Mouse (Mus musculus) MEL-GATA-1-ER (cell line): Measurements from ENCODE around the gene Vps25.
A peak's percentile ranks its signal among the peaks of the same experiment; 100 is the strongest.

Experiments
- DNase-seq: peaks from one replicate; pipeline ENCODE4 v3.0.0-alpha.2; 2012; ENCODE audit warnings: low read depth; ENCODE audit errors: extremely low read depth

Gene Vps25

DNA sequence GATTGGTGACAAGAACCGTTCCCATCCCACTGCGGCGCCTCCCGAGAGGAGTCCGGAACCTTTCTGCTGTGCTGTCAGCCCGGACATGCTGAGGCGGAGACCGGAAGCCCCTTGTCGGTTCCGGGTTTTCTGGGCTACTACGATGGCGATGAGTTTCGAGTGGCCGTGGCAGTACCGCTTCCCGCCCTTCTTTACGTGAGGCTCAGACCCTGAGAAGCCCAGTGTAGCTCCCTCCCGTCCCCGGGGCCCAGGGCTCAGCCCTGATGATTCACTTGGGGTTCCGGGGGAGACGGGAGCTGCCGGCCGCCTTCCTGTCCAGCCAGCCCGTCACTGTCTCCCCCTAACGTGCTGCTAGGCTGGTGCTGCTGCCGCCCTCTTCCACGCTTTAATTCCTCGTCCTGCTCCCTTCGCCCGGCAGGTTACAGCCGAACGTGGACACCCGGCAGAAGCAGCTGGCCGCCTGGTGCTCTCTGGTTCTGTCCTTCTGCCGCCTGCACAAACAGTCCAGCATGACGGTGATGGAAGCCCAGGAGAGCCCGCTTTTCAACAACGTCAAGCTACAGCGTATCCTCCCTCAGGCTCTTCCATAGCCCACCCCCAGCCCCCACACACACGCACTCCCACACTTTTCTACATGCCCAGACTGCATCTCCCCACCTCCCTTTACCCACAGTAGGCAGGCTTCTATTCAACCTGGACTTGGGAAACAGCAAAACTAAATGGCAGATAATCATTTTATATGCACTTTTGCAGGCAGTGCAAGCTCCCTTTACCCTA lies at the start of gene Vps25:
Gene Vps25, plus strand, starts transcription at position 95 of the 777 bp plus-strand sequence.
- DNase-seq: peak; percentile 81

DNA sequence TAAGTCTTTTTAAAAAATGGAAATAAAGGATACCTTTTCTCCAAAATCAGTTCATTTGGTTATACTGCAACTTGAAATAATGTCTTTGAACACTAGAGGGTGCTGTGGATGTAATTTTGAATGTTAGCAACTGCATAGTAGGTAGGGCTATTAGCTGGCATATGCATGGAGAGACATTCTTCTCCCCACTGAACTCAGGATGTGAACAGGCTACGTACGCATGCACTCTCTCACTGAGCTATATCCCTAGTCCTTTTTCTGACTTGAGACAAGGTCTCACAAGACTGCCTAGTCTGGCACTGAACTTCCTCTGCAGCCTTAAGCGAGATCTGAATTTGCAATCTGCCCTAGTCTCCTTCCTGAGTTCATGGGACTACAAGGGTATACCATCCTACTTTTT lies 41.5 kb upstream of the Vps25 start:
- peak; percentile 60 for DNase-seq

DNA sequence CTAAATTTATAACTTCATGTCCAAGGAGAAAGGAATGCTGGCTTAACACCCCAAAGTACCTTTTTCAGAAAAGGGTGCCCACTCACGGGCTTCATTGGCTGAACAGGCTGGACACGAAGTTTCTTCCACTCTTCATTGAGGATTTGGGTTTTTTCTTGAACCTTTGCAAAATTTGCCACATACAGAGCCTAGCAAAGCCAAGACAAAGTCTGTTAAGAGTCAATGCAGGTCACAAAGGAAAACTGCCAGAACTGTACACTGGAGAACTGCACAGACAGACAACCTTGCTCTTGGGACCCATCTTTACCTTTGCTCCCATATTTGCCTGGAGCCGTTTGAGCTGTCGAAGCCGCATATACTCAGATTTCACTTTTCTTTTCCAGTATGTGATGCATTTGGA lies 36.6 kb upstream of the Vps25 start:
- no peak for DNase-seq

DNA sequence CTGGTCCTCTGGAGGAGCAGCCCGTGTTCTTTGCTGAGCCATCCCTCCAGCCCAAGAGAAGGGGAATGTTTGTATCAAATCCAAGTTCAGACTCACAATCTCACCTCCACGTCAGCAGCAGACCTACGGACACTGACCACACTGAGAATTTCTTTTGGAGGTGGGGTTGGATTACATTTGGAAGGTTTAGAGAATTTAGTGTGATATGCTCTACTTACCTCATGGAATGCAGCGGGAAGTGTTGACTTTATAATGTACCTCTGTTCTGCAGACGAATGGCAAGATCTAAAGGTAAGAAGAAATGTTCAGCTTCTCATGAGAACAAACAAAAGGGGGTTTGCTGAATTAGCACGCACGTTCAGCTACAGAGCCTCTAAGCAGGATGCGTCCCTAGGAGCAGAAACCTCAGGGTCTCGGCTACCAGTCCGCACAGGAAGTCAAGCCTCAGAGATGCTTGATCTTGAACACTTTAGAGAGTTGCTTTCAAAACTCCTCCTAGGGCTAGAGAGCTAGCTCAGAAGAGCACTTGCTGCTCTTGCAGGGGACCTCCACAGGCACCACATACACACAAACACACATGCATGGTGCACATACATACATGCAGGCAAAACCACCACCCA lies 35.0 kb upstream of the Vps25 start:
- DNase-seq: no peak

DNA sequence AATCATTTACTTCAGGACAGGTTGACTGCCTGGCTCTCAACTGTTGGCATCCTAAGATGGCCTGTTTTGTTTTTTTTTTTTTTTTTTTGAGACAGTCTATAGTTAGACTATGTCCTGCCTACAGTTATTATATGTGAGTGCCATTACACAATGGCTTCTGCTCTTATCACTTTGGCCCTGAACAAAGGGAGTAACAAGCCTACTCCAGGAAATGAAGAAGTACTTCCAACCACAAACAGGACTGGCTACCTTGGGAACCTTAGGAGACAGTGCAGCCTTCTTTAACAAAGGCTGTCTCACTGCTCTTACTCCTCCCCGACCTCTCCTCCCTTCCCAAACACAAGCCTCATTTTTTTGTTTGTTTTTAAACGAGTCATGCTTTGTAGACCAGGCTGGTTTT lies 32.7 kb upstream of the Vps25 start:
- peak; percentile 23 for DNase-seq

DNA sequence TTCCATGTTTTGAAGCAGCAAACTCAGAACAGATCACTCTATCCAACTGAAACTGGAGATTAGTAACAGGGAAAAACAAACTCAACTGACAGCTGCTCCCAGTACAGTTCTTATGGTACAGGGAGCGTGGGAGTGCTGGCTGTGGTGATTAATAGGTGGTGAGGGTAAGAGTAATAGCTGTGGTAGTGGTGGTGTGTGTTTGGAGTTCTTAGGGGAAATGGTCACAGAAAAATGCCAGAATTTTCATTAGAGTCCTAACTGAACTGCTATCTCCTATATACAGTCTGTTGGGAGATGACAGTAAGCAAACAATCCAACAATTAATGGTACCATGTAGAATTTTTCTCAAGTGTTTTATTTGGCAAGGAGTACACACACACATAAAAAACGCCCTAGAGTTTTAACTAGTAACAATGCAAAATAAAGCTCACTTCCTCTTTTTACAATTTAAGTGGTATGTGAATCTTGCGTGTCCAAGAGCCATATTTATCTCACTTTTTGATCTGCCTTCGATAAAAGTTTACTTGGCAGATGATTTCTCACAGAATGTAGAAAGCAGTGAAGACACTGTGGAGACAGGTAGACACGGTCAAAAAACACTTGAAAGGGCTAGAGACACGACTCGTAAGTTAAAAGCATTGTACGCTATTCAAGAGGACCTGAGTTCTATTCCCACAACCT lies 32.1 kb upstream of the Vps25 start:
- peak; percentile 33 for DNase-seq

DNA sequence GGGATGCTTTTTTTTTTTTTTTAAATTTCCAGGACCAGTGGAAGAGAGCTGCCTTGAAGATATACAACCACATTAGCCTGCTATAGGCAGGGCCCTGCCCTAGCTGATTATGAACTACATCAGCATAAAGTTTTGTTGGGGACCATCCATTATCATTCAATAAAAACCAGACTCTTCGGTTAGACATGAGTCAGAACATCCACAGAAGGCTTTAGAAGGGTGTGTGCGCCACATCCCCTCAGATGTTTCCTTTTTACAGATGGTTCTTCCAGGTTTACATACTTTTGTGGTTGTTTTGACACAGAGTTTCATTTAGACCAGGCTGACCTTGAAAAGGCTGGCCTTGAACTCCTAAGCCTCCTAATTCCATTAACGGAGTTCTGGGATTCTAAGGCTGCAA lies 29.2 kb upstream of the Vps25 start:
- DNase-seq: no peak

DNA sequence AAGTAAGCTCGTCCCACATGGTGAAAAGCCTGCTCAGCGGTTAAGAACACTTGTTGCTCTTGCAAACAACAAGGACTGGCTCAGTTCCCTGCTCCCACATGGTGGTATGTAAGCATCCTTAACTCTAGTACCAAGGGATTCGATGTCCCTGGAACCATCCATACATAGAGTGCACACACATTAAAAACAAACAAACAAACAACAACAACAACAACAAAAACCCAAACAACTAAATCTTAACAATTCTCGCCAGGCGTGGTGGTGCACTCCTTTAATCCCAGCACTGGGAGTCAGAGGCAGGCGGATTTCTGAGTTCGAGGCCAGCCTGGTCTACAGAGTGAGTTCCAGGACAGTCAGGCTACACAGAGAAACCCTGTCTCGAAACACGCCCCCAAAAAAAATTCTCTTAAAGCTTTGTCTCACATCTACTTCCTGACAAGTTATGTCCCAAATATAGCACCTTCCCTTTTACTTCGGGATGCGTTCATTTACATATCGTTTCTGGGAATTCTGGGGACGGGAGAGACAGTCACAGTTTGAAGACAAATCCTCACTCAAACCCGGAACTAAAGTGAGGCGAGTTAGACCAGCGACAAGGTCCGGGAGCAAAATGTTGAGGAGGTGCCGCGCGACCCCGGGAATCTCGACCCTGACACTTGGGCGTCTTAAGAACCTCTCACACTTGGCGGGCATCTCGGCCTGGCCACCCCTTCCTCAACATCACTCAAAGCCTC lies 28.0 kb upstream of the Vps25 start:
- DNase-seq: no peak

DNA sequence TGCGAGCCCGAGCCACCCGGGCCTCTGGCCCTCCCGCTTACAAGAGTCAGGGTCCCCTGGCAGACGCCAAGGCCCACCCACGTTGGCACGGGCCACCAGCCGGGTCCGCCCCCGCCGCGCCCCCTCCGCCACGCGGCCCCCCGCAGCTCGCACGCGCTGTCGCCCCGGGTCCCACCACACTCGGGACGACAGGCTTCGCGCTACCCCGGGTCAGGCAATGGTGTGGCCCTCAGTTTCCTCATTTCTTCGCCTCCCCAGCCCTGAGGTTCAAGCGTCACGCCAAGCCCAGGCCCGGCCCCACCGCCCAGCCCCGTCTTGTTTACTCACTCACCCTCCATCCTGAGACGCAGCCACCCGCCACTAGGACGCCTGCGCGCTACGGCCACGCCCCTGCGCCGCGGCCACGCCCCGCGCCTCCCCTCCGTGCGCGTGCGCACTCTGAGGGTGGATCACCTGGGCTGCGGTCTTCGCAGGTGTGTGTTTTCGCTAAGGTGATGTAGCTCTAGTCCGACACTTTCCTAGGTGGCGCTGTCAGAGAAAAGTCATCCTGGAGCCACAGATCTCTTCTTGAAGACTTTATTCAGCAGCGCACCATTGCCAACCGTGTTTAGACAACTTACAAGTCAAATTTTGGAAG lies 27.3 kb upstream of the Vps25 start, which contains the start of gene Ezh1:
Gene Ezh1, minus strand, starts transcription at position 399 of the 637 bp plus-strand sequence.
- no peak for DNase-seq

DNA sequence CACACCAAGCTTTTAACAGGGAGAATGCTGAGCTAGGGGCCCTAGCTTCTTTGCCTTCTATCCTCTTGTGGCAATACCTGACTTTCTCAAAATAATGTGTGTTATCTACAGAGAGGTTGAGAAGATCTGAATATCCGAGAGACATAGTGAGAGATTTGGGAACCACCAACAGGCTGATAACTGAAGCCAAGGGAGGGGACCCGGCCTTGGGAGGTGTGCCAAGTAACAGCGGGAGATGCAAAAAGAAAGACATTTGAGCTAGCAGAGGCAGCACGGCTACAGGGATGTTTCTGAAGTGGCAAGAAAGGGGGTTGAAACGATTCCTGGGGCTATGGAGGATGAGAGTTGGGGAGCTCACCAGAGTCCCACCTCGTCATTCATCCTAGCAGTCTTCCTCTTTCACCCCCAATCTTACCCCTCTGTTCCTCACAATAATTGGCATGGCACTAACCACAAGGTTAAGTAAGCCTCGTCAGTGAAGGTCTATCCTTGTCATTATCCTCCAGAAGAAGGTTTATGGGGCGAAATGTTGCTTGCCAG lies 24.1 kb upstream of the Vps25 start:
- DNase-seq: no peak

DNA sequence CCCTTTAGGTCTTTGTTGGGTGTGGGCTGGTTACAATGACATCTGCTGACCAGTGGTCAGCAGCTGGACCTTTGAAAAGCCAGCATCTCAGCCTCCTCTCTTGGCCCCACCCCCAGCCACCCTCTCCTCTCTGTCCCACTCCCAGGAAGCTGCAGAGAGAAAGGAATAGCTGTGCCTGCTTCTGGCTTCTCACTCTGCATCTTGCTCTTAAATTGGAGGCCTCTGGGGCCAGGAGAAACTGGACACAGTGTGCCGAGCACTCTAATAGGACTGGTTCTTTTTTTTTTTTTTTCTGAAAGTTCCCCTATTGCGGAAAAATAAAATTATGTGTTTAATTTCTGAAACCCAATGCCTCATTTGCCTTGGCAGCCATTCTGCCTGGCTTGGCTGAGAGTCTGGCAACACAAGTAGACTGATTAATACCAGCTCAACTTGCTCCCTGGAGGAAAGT lies 23.4 kb upstream of the Vps25 start:
- DNase-seq: no peak

DNA sequence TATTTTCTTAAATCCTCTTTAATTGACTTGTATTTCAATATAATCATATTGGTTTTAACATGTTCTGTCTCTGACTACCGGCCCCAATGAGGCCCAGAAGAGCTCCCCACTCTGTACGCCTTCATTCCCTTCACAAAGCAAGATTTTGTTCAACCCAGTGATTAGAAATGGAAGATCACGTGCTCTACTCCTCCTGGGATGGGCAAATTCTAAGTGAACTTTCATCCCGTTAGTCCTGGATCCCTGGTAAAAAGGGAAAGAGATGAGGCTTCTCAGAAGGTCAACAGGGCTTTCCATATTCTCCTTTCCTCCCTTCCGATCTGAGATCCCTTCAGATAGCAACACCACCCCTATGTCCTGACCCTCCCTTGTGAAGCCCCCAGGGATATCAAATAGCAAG lies 23.0 kb upstream of the Vps25 start:
- no peak for DNase-seq

DNA sequence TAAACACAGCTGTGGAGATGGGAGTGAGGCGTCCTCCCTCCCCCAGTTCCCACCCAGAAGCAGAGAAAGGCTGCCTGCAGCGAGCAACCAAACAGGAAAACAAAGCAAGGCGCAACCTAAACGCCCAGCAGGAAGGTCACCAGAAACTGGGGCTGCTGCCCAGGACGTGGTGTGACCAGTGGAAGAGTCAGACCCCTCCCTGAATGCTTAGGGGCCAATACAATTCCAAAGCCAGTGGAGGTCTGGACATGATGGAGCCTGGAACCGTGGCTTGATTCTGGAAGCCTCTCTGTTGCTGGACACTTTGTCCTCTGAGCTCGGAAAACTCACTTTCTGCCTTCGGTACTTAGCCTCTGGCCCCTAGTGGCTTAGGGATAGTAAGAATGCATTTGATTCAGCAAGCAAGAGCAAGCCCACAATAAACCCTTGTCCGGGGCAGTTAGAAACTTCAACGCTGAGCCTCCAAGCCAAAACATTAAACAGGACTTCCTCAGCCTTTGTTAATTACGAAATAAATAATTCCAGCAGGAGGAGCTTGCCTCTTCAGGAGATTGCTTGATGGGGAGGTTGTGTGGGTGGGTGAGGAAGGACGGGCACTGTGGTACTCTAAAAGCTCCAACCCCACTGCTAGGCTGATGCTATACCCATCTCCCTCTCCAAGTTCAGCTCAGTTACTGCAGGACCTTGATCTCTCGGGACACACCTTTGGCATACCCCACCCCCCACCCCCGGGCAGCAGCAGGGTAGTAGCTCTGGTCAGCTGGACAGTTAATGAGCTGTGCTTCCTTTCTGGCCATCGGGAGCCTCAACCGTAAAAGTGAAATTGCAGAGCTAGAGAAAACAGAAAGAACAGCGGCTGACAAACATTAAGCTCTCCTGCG lies 22.3 kb upstream of the Vps25 start:
- no peak for DNase-seq

DNA sequence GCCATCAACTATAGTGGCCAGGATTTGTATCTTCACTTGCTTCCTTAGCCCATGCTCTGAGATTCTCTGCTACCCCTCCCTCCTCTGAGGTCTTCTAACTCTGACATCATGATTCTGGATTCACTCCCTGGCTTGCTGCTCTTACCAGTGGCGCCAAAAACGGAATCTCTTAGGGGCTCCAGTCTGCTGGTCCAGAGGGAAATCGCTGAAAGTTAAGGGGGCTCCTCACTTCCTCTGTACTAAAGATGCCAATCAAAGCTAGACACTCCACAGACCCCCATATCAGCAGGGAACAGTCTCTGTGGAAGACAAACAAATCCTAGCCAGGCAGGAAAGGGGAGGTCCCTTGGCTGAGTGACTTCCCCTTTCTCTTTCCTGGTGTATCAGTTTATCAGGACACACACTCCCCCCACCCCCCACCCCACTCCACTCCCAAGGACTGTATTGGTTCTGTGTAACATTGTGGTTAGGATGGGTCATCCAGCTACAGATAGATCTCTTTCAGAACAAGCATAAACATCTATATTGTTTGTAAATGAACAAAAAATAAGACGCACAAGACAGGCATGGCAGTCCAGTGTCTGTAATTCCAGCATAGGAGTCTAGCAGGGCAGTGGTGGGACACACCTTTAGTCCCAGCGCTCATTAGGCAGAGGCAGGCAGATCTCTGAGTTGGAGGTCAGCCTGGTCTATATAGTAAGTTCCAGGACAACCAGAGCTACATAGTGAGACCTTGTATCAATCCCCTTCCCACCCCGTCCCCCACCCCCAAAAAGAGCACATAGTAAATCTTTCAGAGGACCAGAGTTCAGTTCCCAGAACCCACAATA lies 21.3 kb upstream of the Vps25 start:
- DNase-seq: peak; percentile 78

DNA sequence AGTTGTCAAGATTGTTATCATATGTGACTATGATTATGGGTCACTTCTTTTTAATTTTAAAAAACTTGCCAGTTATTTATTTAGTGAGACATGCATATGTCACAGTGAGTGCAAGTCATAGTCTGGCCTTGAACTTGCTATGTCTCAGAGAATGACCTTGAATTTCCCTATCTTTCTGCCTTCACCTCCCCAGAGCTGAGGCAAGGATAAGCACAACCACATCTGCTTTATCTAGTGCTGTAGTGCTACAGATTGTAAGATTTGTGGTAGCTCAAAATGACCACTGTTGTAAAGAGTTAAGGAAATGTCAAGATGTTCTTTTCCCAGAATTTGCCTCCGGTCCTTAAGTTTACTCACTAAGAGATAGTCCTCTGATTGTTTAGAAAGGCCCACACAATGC lies 20.3 kb upstream of the Vps25 start:
- DNase-seq: no peak

DNA sequence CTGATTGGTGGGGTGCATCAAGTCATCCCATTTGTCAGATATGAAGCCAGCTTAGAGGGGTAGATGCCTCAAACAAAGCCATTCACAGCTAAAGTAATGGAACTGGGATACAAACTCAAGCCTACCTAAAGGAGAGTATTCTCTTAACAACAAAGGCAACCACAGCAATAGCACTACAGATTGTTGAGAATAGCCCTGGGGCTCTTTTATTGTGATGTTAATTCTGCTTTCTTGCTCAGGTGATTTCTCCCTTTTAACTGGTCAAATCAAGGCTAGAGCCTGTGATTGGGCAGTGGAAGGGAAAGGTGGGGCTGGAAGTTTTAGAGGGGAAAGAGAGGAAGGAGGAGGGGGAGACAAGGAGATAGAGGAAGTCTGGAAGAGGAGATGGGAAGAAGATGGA lies 19.4 kb upstream of the Vps25 start:
- no peak for DNase-seq

DNA sequence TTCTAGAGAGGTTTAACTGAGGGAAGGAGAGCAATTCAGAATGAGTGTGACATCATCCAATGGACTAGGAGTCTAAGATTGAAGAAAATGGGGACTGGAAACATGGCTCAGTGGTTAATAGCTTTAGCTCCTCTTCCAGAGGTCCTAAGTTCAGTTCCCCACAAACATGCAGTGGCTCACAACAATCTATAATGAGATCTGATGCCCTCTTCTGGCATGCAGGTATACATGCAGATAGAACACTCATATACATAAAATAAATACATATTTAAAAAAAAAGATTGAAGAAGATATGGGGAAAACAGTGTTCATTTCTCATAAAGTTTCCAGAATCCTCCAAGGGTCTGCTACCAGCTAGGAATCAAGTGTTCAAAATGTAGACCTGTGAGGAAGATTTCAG lies 18.1 kb upstream of the Vps25 start:
- DNase-seq: no peak

DNA sequence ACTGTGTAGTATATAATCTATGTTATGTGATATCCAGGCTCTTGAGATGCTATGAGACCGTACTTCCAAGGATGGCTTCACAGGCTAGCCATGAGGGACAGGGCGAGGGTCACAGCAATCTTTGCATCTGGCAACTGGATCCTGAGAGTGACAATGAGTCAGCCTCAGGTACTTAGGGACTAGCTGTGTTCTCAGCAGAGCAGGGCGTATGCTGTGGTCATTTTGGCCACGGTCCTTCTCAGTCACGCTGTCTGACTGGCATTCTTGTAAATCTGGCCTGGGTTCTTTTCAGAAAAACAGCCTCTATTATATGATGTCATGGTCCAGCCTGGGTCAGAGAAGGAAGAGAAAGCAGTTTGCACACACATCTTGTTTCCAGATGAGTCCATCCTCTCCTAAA lies 16.7 kb upstream of the Vps25 start:
- no peak for DNase-seq

DNA sequence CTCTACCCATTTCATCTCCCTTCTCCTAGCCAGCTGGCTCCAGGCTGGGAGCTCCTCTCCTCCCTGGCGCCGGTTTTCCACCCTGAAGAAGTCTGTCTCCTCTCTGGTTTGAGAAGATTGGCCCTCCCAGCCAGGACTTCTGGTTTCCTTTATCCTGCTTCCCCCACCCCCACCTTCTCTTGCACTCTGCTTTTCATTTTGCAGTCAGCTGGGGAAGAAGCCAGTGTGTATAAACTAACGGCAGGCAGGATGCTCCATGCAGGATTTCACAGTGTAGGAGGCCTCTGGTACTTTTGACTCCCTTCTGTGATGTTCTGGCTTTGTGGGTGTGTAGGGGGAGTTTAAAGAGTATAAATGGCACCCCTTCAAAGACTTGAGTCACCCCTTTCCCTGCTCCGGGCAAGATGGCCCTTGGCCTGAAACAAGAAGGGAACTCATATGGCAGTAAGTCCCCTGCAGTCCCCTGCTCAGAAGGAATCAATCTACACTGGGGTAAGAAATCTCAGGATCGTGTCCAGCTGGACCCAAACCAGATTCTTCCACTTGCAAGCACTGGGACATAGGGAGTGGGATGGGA lies 15.3 kb upstream of the Vps25 start:
- DNase-seq: no peak
